Mouse (Mus musculus): Measurements from ENCODE around the gene Szrd1.

GRCm38 (mm10) chr4:141066709-141067515, 72.7 kb downstream of the Szrd1 start:
- no peak for TF ChIP-seq POLR2A (IDR thresholded peaks at IDR 0.05; ENCODE audit: control insufficient read depth, extremely low read depth, insufficient read depth, low read length, poor library complexity)
- TF ChIP-seq CTCF (IDR thresholded peaks at IDR 0.05; ENCODE audit: borderline replicate concordance, control insufficient read depth, extremely low read depth, insufficient read depth, low read length, poor library complexity) = no peak

All from thymus, adult 2 months (tissue).